ENCODE assay signal across 8 mouse cellular contexts in the genomic region with DNA sequence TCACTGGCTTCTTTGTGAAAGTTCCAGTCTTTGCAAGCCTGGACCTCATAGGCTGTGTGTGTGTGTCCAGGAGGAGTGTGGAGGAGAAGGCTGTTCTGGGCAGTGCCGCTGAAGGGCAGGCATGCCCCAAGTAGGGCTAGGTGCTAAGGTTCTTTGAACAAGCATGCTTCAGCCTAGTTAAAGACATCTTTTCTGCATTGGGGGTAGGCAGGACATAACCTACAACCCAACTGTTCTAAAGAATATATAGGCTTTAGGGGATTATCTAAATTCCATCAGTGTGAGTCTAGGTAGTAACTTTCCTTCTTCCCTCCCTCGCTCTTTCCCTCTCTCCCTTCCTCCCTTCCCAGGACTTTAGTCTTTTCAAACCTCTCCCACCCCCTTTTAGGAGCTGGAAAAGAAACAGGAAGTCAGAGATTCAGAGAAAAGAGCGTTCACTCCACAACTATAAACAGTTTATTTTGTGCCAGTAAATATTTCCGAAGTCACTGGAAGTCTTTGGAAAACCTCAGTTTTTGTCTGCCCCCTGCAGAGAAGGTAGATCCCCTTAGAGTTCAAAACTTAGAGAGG. TPM values are rescaled to one million over a fixed set of nuclear protein-coding genes. Genes with fewer than 3 reads are reported as not detected.
A peak's percentile ranks its signal among the peaks of the same experiment; 100 is the strongest.
DNase-seq lines count a peak whose midpoint lies in the region; ATAC-seq lines count a peak whose summit lies in the region.

No protein-coding gene starts in this region.

- peaks cover 30% of the 10 kb centered on the region for H3K4me1 ChIP-seq in forebrain, embryonic 16.5 days (replicated peaks; ENCODE audit: control insufficient read depth, insufficient read depth, low read length)
- H3K4me1 ChIP-seq in limb, embryonic 12.5 days (replicated peaks), result peaks cover 20% of the 10 kb centered on the region
- H3K4me1 ChIP-seq in neural tube, embryonic 12.5 days, result peaks cover 6% of the 10 kb centered on the region; the same call in 1 of the 2 replicates

- peak overlapping the region; percentile 86 for H3K4me2 ChIP-seq in forebrain, embryonic 16.5 days (ENCODE audit: low read length)
- peak overlapping the region; percentile 84 for H3K4me2 ChIP-seq in limb, embryonic 12.5 days
- H3K4me2 ChIP-seq in neural tube, embryonic 12.5 days (replicated peaks), result peak overlapping the region; percentile 96

- no peaks in the 10 kb centered on the region for H3K9me3 ChIP-seq in forebrain, embryonic 16.5 days (ENCODE audit: control insufficient read depth, low read length)
- H3K9me3 ChIP-seq in limb, embryonic 12.5 days, result no peaks in the 10 kb centered on the region
- H3K9me3 ChIP-seq in neural tube, embryonic 12.5 days, result no peaks in the 10 kb centered on the region

- H3K9ac ChIP-seq in forebrain, embryonic 16.5 days (replicated peaks; ENCODE audit: low read depth, low read length), result 0 out of 2 replicates have a peak overlapping the region, but pooled peaks have one; percentile 65
- H3K9ac ChIP-seq in limb, embryonic 12.5 days (replicated peaks), result peak overlapping the region; percentile 81
- H3K9ac ChIP-seq in neural tube, embryonic 12.5 days, result peak overlapping the region; percentile 74; the same call in 1 of the 2 replicates

- H3K4me3 ChIP-seq in forebrain, embryonic 16.5 days (replicated peaks; ENCODE audit: low read length), result peak overlapping the region; percentile 59
- H3K4me3 ChIP-seq in limb, embryonic 12.5 days (replicated peaks), result peak overlapping the region; percentile 81
- H3K4me3 ChIP-seq in neural tube, embryonic 12.5 days, result peak overlapping the region; percentile 69

- WGBS in forebrain, embryonic 16.5 days, result 31% methylated on average over 4 of the region's 4 CpGs
- WGBS in limb, embryonic 12.5 days, result 13% methylated on average over 4 of the region's 4 CpGs
- 35% methylated on average over 4 of the region's 4 CpGs for WGBS in neural tube, embryonic 12.5 days

- H3K36me3 ChIP-seq in forebrain, embryonic 16.5 days (ENCODE audit: control insufficient read depth, insufficient read depth), result no peaks in the 10 kb centered on the region
- no peaks in the 10 kb centered on the region for H3K36me3 ChIP-seq in limb, embryonic 12.5 days
- no peaks in the 10 kb centered on the region for H3K36me3 ChIP-seq in neural tube, embryonic 12.5 days

- peak; percentile 7 for DNase-seq in urinary bladder, postnatal 14 days (ENCODE audit: low spot score)
- no peak for DNase-seq in urinary bladder, postnatal 25 days (ENCODE audit: low spot score)
- no peak for DNase-seq in right cerebral cortex, postnatal 4 days
- DNase-seq in urinary bladder, postnatal 4 days (ENCODE audit: low spot score in 2 of 2), result no peak
- DNase-seq in adrenal gland, postnatal 4 days (ENCODE audit: low spot score in 2 of 2), result no peak

- 0 out of 2 replicates have a peak, but pooled peaks cover 2% of the 10 kb centered on the region for H3K27me3 ChIP-seq in forebrain, embryonic 16.5 days (replicated peaks; ENCODE audit: control insufficient read depth, insufficient read depth, low read length)
- H3K27me3 ChIP-seq in limb, embryonic 12.5 days, result no peaks in the 10 kb centered on the region; the same call in 1 of the 2 replicates
- H3K27me3 ChIP-seq in neural tube, embryonic 12.5 days (replicated peaks), result 0 out of 2 replicates have a peak, but pooled peaks cover 9% of the 10 kb centered on the region

- ATAC-seq in forebrain, embryonic 16.5 days, result no peak
- ATAC-seq in limb, embryonic 12.5 days (ENCODE audit: insufficient number of reproducible peaks, insufficient read depth, low FRiP score, low TSS enrichment, low read depth), result peak; percentile 45; the same call in 1 of the 2 replicates
- ATAC-seq in neural tube, embryonic 12.5 days (ENCODE audit: low FRiP score, low read depth), result no peak

- H3K27ac ChIP-seq in forebrain, embryonic 16.5 days (ENCODE audit: low read length), result no peak overlapping the region
- peak overlapping the region; percentile 60 for H3K27ac ChIP-seq in limb, embryonic 12.5 days
- no peak overlapping the region for H3K27ac ChIP-seq in neural tube, embryonic 12.5 days

RNA-seq across cellular contexts. Expression of gene Plekhh2, which starts 0.9 kb away (rescaled TPM):
- 0.84 and 1.7 TPM in 2 replicates for polyA plus RNA-seq in forebrain, embryonic 16.5 days (2015; fragmentation: Nextera tagmentation; extraction: Ambion mirVana)
- 6.7 and 7.0 TPM in 2 replicates for polyA plus RNA-seq in limb, embryonic 12.5 days (2016; fragmentation: Nextera tagmentation; extraction: Ambion mirVana)
- 3.0 and 3.2 TPM in 2 replicates for polyA plus RNA-seq in neural tube, embryonic 12.5 days (2016; fragmentation: Nextera tagmentation; extraction: Ambion mirVana)
- total RNA-seq in adrenal gland, postnatal 4 days (2021), result 10 to 100 TPM; 12.0 to 13.7 TPM

RNA-seq across cellular contexts. Expression of gene Thada, which starts 46.6 kb away (rescaled TPM):
- 5.9 and 6.6 TPM in 2 replicates for polyA plus RNA-seq in forebrain, embryonic 16.5 days (2015; fragmentation: Nextera tagmentation; extraction: Ambion mirVana)
- polyA plus RNA-seq in limb, embryonic 12.5 days (2016; fragmentation: Nextera tagmentation; extraction: Ambion mirVana), result 12.1 and 15.3 TPM in 2 replicates
- polyA plus RNA-seq in neural tube, embryonic 12.5 days (2016; fragmentation: Nextera tagmentation; extraction: Ambion mirVana), result 9.2 and 10.0 TPM in 2 replicates
- 10 to 100 TPM; 18.2 to 20.7 TPM for total RNA-seq in adrenal gland, postnatal 4 days (2021)
